Mouse (Mus musculus) neural tube, embryonic 15.5 days (tissue): ENCODE results near the gene Aak1. TPM values are rescaled to one million over a fixed set of nuclear protein-coding genes. Genes with fewer than 3 reads are reported as not detected.

Source experiments
- ATAC-seq: fragments of 200-750 bp; cut with Nextera tagmentation; 2 replicates; pipeline ENCODE4 v1.8.0; 2017; ENCODE audit warnings: mild to moderate bottlenecking, moderate TSS enrichment, moderate library complexity; ENCODE audit not compliant: low FRiP score
- H3K27ac ChIP-seq: fragments of 300-500 bp; sonication (generic); replicated peaks from 2 replicates; pipeline ENCODE4 v1.5.1; 2015; ENCODE audit warnings: mild to moderate bottlenecking, inconsistent platforms
- H3K27me3 ChIP-seq: fragments of 300-500 bp; sonication (generic); replicated peaks from 2 replicates; pipeline ENCODE4 v1.6.1; 2015; ENCODE audit warnings: inconsistent platforms
- H3K36me3 ChIP-seq: fragments of 300-500 bp; sonication (generic); 2 replicates; pipeline ENCODE4 v1.6.1; 2015; ENCODE audit warnings: inconsistent platforms
- H3K4me1 ChIP-seq: fragments of 300-500 bp; sonication (generic); 2 replicates; pipeline ENCODE4 v1.6.1; 2015; ENCODE audit warnings: inconsistent platforms
- H3K4me2 ChIP-seq: fragments of 300-500 bp; sonication (generic); 2 replicates; pipeline ENCODE4 v1.6.1; 2015; ENCODE audit warnings: inconsistent platforms, mild to moderate bottlenecking, moderate library complexity
- H3K4me3 ChIP-seq: fragments of 300-500 bp; sonication (generic); replicated peaks from 2 replicates; pipeline ENCODE4 v1.5.1; 2015; ENCODE audit warnings: mild to moderate bottlenecking, inconsistent platforms
- H3K9ac ChIP-seq: fragments of 300-500 bp; sonication (generic); replicated peaks from 2 replicates; pipeline ENCODE4 v1.6.1; 2015; ENCODE audit warnings: mild to moderate bottlenecking, inconsistent platforms
- H3K9me3 ChIP-seq: fragments of 300-500 bp; sonication (generic); replicated peaks from 2 replicates; pipeline ENCODE4 v1.6.1; 2016; ENCODE audit warnings: inconsistent platforms
- WGBS: fragments of 180-500 bp; shearing (Covaris S2); methylation state at CpG from one replicate; pipeline ENCODE4 v1.1.7; 2015; ENCODE audit warnings: mixed read lengths; 5-methylcytosine and 5-hydroxymethylcytosine counted together
- polyA plus RNA-seq: library from polyadenylated mRNA; unstranded; fragments of >200 nt; fragmentation: Nextera tagmentation; extraction: Ambion mirVana; gene quantifications from 2 replicates; pipeline ENCODE4 v1.2.1, GENCODE M21; 2015

The Aak1 gene
- polyA plus RNA-seq, 1 experiment from 2014 or later, result 40.2 TPM

- peaks cover 61% of the 10 kb centered on the region for H3K36me3 ChIP-seq
- no peaks in the 10 kb centered on the region for H3K4me1 ChIP-seq
- 98% methylated on average over 7 of the region's 7 CpGs for WGBS
Observed at GRCm38 (mm10) chr6:86939797-86940196, 90.5 kb downstream of the Aak1 start.

GRCm38 (mm10) chr6:86940966-86941365 is 91.6 kb downstream of the Aak1 start:
- WGBS, result 98% methylated on average over 9 of the region's 9 CpGs
- ATAC-seq, result no peak

More at GRCm38 (mm10) chr6:86939797-86940196, 90.5 kb downstream of the Aak1 start:
- H3K4me2 ChIP-seq, result no peak overlapping the region
- no peak overlapping the region for H3K27ac ChIP-seq
- no peak for ATAC-seq
- no peak overlapping the region for H3K4me3 ChIP-seq
- no peaks in the 10 kb centered on the region for H3K9me3 ChIP-seq
- H3K9ac ChIP-seq, result no peak overlapping the region
- no peaks in the 10 kb centered on the region for H3K27me3 ChIP-seq

GRCm38 (mm10) chr6:86947100-86947499 is 97.8 kb downstream of the Aak1 start:
- 85% methylated on average over 8 of the region's 8 CpGs for WGBS
- Histone ChIP-seq H3K27me3 (no peaks in the 10 kb centered on the region), H3K4me2 (no peak overlapping the region), H3K27ac (no peak overlapping the region), H3K4me3 (no peak overlapping the region), H3K9me3 (no peaks in the 10 kb centered on the region), H3K9ac (no peak overlapping the region), H3K36me3 (peaks cover 52% of the 10 kb centered on the region), H3K4me1 (no peaks in the 10 kb centered on the region)
- no peak for ATAC-seq

More at GRCm38 (mm10) chr6:86940966-86941365, 91.6 kb downstream of the Aak1 start:
- Histone ChIP-seq H3K36me3 (peaks cover 60% of the 10 kb centered on the region), H3K4me3 (no peak overlapping the region), H3K9me3 (no peaks in the 10 kb centered on the region), H3K4me1 (no peaks in the 10 kb centered on the region), H3K27ac (no peak overlapping the region), H3K27me3 (no peaks in the 10 kb centered on the region), H3K9ac (no peak overlapping the region), H3K4me2 (no peak overlapping the region)

GRCm38 (mm10) chr6:86948746-86949145 is 99.4 kb downstream of the Aak1 start:
- Histone ChIP-seq H3K27me3 (no peaks in the 10 kb centered on the region), H3K9me3 (no peaks in the 10 kb centered on the region), H3K9ac (no peak overlapping the region), H3K4me2 (no peak overlapping the region), H3K4me3 (no peak overlapping the region), H3K4me1 (no peaks in the 10 kb centered on the region), H3K36me3 (peaks cover 55% of the 10 kb centered on the region), H3K27ac (no peak overlapping the region)
- no peak for ATAC-seq
- 88% methylated on average over 2 of the region's 2 CpGs for WGBS

- no peak overlapping the region for H3K27ac ChIP-seq
- H3K27me3 ChIP-seq, result no peaks in the 10 kb centered on the region
- H3K9ac ChIP-seq, result no peak overlapping the region
- H3K4me3 ChIP-seq, result no peak overlapping the region
- H3K36me3 ChIP-seq, result peaks cover 50% of the 10 kb centered on the region
- no peaks in the 10 kb centered on the region for H3K9me3 ChIP-seq
- 70% methylated on average over 1 of the region's 1 CpGs for WGBS
- H3K4me1 ChIP-seq, result no peaks in the 10 kb centered on the region
- H3K4me2 ChIP-seq, result no peak overlapping the region
- no peak for ATAC-seq
Observed at GRCm38 (mm10) chr6:86950141-86950540, 100.8 kb downstream of the Aak1 start.

GRCm38 (mm10) chr6:86950733-86951255 is 101.5 kb downstream of the Aak1 start:
- ATAC-seq, result no peak
- Histone ChIP-seq H3K4me3 (no peak overlapping the region), H3K4me1 (no peaks in the 10 kb centered on the region), H3K9ac (no peak overlapping the region), H3K4me2 (no peak overlapping the region), H3K36me3 (peaks cover 49% of the 10 kb centered on the region), H3K27ac (no peak overlapping the region), H3K9me3 (no peaks in the 10 kb centered on the region), H3K27me3 (no peaks in the 10 kb centered on the region)
- WGBS, result 19% methylated on average over 1 of the region's 1 CpGs

- Histone ChIP-seq H3K27ac (no peak overlapping the region), H3K9ac (no peak overlapping the region), H3K4me3 (no peak overlapping the region), H3K4me2 (no peak overlapping the region), H3K4me1 (no peaks in the 10 kb centered on the region), H3K27me3 (no peaks in the 10 kb centered on the region), H3K36me3 (peaks cover 60% of the 10 kb centered on the region), H3K9me3 (no peaks in the 10 kb centered on the region)
- 81% methylated on average over 3 of the region's 3 CpGs for WGBS
- no peak for ATAC-seq
Observed at GRCm38 (mm10) chr6:86955741-86956140, 106.4 kb downstream of the Aak1 start.

- peaks cover 60% of the 10 kb centered on the region for H3K36me3 ChIP-seq
- no peak for ATAC-seq
- H3K4me1 ChIP-seq, result no peaks in the 10 kb centered on the region
- no peaks in the 10 kb centered on the region for H3K9me3 ChIP-seq
- H3K27ac ChIP-seq, result no peak overlapping the region
- H3K4me3 ChIP-seq, result no peak overlapping the region
- H3K27me3 ChIP-seq, result no peaks in the 10 kb centered on the region
- H3K4me2 ChIP-seq, result no peak overlapping the region
- no peak overlapping the region for H3K9ac ChIP-seq
Observed at GRCm38 (mm10) chr6:86956206-86956605, 106.9 kb downstream of the Aak1 start.

GRCm38 (mm10) chr6:86959006-86959405 is 109.7 kb downstream of the Aak1 start:
- WGBS, result 62% methylated on average over 1 of the region's 1 CpGs

GRCm38 (mm10) chr6:86963987-86964685 is 114.8 kb downstream of the Aak1 start:
- Histone ChIP-seq H3K27me3 (no peaks in the 10 kb centered on the region), H3K36me3 (peaks cover 73% of the 10 kb centered on the region), H3K4me3 (no peak overlapping the region), H3K9me3 (no peaks in the 10 kb centered on the region), H3K4me2 (no peak overlapping the region), H3K4me1 (no peaks in the 10 kb centered on the region), H3K9ac (no peak overlapping the region), H3K27ac (no peak overlapping the region)
- no peak for ATAC-seq
- WGBS, result 94% methylated on average over 7 of the region's 7 CpGs

More at GRCm38 (mm10) chr6:86959006-86959405, 109.7 kb downstream of the Aak1 start:
- Histone ChIP-seq H3K4me2 (no peak overlapping the region), H3K36me3 (peaks cover 66% of the 10 kb centered on the region), H3K27me3 (no peaks in the 10 kb centered on the region), H3K27ac (no peak overlapping the region), H3K9ac (no peak overlapping the region), H3K4me3 (no peak overlapping the region), H3K4me1 (no peaks in the 10 kb centered on the region), H3K9me3 (no peaks in the 10 kb centered on the region)
- no peak for ATAC-seq

- Histone ChIP-seq H3K36me3 (peaks cover 75% of the 10 kb centered on the region), H3K27ac (no peak overlapping the region), H3K9ac (no peak overlapping the region), H3K27me3 (no peaks in the 10 kb centered on the region), H3K9me3 (no peaks in the 10 kb centered on the region), H3K4me1 (no peaks in the 10 kb centered on the region), H3K4me2 (no peak overlapping the region), H3K4me3 (no peak overlapping the region)
- WGBS, result 80% methylated on average over 2 of the region's 2 CpGs
- ATAC-seq, result no peak
Observed at GRCm38 (mm10) chr6:86967166-86967565, 117.8 kb downstream of the Aak1 start.

- H3K9ac ChIP-seq, result no peak overlapping the region
- no peak overlapping the region for H3K27ac ChIP-seq
- ATAC-seq, result no peak
- WGBS, result 93% methylated on average over 4 of the region's 4 CpGs
- H3K9me3 ChIP-seq, result no peaks in the 10 kb centered on the region
- H3K4me1 ChIP-seq, result no peaks in the 10 kb centered on the region
- no peak overlapping the region for H3K4me3 ChIP-seq
- no peaks in the 10 kb centered on the region for H3K27me3 ChIP-seq
- peaks cover 53% of the 10 kb centered on the region for H3K36me3 ChIP-seq
- no peak overlapping the region for H3K4me2 ChIP-seq
Observed at GRCm38 (mm10) chr6:86973956-86974355, 124.6 kb downstream of the Aak1 start.
